Mouse (Mus musculus) small intestine, adult 2 months (tissue): ENCODE measurements around the gene Uvrag.

ENCODE experiments used
- CTCF ChIP-seq: fragments of 200-500 bp; IDR thresholded peaks from 2 replicates; pipeline ENCODE4 v1.5.1; 2012; ENCODE audit warnings: low read depth, mild to moderate bottlenecking, control low read depth, inconsistent platforms, low read length, moderate library complexity, mixed read lengths; ENCODE audit not compliant: insufficient replicate concordance, insufficient read length; ENCODE audit errors: extremely low read depth
- POLR2A ChIP-seq: fragments of 200-500 bp; IDR thresholded peaks from 2 replicates; pipeline ENCODE4 v1.6.1; 2012; ENCODE audit warnings: low read depth, mild to moderate bottlenecking, control low read depth, inconsistent platforms, low read length, moderate library complexity

DNA sequence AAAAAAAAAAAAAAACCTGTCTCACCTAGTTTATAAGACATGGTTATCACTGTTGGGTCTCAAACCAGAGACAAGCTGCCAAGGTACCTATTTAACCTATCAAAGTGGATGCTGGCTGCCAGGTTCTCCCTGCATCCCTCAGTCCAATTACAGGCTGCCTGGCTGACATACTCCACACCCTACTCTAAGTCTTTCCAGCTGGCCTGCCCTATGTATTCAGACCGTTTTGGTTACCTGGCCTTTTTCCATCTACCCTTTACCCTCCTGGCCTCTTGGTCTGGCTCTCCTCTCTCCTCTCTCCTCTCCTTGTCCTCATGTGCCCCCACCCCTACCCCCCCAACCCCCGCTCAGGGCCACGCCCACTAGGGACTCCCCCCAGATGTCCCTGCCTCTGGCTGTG lies 24.2 kb downstream of the Uvrag start:
- TF ChIP-seq POLR2A (no peak), CTCF (no peak)
